Mouse (Mus musculus) liver, embryonic 14.5 days (tissue): ENCODE data around the gene Pak4.
A peak's percentile ranks its signal among the peaks of the same experiment; 100 is the strongest.

Source experiments
- CTCF ChIP-seq: IDR thresholded peaks from 2 replicates; pipeline ENCODE4 v1.5.1; 2016; ENCODE audit warnings: antibody characterized with exemption, low read depth, control low read depth
- EP300 ChIP-seq: IDR thresholded peaks from 2 replicates; pipeline ENCODE4 v1.6.1; 2016; ENCODE audit warnings: antibody characterized with exemption, low read depth

DNA sequence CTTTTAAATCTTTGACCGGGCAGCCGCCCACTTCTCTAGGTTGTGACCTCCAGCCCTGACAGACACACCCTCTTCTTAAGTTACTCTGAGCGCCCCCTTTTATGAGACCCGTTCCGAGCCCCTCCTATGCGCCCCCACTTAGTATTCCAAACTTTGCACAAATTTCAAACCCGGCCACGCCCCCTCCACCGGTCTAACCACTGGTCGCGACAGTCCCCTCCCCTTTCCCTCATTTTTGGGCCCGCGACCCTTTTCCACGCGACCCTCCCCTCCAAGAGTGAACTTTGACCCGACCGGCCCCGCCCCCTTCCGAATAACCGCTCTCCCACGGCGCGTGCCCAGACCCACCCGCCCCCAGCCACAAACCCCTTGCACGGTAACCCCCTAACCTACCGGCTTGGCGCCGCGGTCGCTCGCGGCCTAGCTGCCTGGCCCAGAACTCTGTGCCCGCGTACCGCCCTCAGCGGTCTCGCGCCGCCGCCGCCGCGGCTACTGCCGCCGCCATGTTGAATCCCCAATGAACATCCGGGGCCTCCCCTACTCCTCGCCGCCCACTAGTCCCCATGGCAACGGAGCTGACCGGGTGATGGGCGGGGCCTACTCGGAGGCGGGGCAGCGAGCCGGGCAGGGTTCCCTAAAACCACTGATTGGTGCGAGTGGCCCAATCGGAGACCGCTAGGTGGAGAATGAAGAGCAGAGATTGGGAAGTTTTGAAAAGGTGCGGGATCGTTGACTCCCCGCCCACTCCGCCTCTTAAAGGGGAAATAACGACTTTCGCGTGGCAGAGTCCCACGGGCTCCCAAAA, at the start of gene Pak4, which contains the start of gene Samd4b:
- TF ChIP-seq CTCF: peak; percentile 31
- no peak for TF ChIP-seq EP300
